Mouse (Mus musculus) midbrain, embryonic 16.5 days (tissue): ENCODE results near the gene Nfib. TPM values are rescaled to one million over a fixed set of nuclear protein-coding genes. Genes with fewer than 3 reads are reported as not detected.

ENCODE experiments used
- ATAC-seq: fragments of 200-750 bp; cut with Nextera tagmentation; 2 replicates; pipeline ENCODE4 v1.8.0; 2017; ENCODE audit warnings: moderate TSS enrichment
- H3K27ac ChIP-seq: fragments of 300-500 bp; sonication (generic); 2 replicates; pipeline ENCODE4 v1.5.1; 2014; ENCODE audit warnings: mild to moderate bottlenecking, low read length, mixed read lengths
- H3K27me3 ChIP-seq: fragments of 300-500 bp; sonication (generic); 2 replicates; pipeline ENCODE4 v1.6.1; 2014; ENCODE audit warnings: low read depth, low read length, mixed read lengths; ENCODE audit not compliant: control insufficient read depth, insufficient read depth
- H3K36me3 ChIP-seq: fragments of 300-500 bp; sonication (generic); 2 replicates; pipeline ENCODE4 v1.6.1; 2014; ENCODE audit warnings: mild to moderate bottlenecking, low read length, moderate library complexity, mixed read lengths; ENCODE audit not compliant: control insufficient read depth, insufficient read depth
- H3K4me1 ChIP-seq: fragments of 300-500 bp; sonication (generic); 2 replicates; pipeline ENCODE4 v1.6.1; 2014; ENCODE audit warnings: mild to moderate bottlenecking, low read length, mixed read lengths; ENCODE audit not compliant: control insufficient read depth, insufficient read depth
- H3K4me2 ChIP-seq: fragments of 300-500 bp; sonication (generic); 2 replicates; pipeline ENCODE4 v1.6.1; 2014; ENCODE audit warnings: mild to moderate bottlenecking, low read length, mixed read lengths
- H3K4me3 ChIP-seq: fragments of 300-500 bp; sonication (generic); 2 replicates; pipeline ENCODE4 v1.5.1; 2014; ENCODE audit warnings: low read depth, mild to moderate bottlenecking, low read length, moderate library complexity, mixed read lengths
- H3K9ac ChIP-seq: fragments of 300-500 bp; sonication (generic); 2 replicates; pipeline ENCODE4 v1.6.1; 2014; ENCODE audit warnings: low read depth, low read length, mixed read lengths
- H3K9me3 ChIP-seq: fragments of 300-500 bp; sonication (generic); replicated peaks from 2 replicates; pipeline ENCODE4 v1.6.1; 2014; ENCODE audit warnings: mild to moderate bottlenecking, low read length, mixed read lengths; ENCODE audit not compliant: control insufficient read depth, poor library complexity, severe bottlenecking
- WGBS: fragments of 180-500 bp; shearing (Covaris S2); extraction: QIAGEN DNeasy Blood & Tissue Kit; methylation state at CpG from one replicate; pipeline ENCODE4 v1.1.7; 2014; 5-methylcytosine and 5-hydroxymethylcytosine counted together
- polyA plus RNA-seq: library from polyadenylated mRNA; unstranded; fragments of >200 nt; fragmentation: Nextera tagmentation; extraction: Ambion mirVana; gene quantifications from 2 replicates; pipeline ENCODE4 v1.2.1, GENCODE M21; 2015

Nfib gene
- polyA plus RNA-seq, 1 experiment from 2014 or later, result 47.2 TPM

GRCm38 (mm10) chr4:82624285-82625045 is 81.1 kb downstream of the Nfib start:
- Histone ChIP-seq H3K27me3 (no peaks in the 10 kb centered on the region), H3K4me2 (no peak overlapping the region), H3K4me1 (peaks cover 5% of the 10 kb centered on the region; the same call in 1 of the 2 replicates), H3K9ac (no peak overlapping the region), H3K9me3 (no peaks in the 10 kb centered on the region), H3K4me3 (no peak overlapping the region), H3K27ac (no peak overlapping the region), H3K36me3 (no peaks in the 10 kb centered on the region)
- no peak for ATAC-seq
- 90% methylated on average over 8 of the region's 8 CpGs for WGBS

- Histone ChIP-seq H3K4me2 (no peak overlapping the region), H3K4me1 (peaks cover 5% of the 10 kb centered on the region; the same call in 1 of the 2 replicates), H3K27ac (peak overlapping the region; percentile 73; the same call in 1 of the 2 replicates), H3K27me3 (no peaks in the 10 kb centered on the region), H3K9me3 (no peaks in the 10 kb centered on the region), H3K4me3 (no peak overlapping the region), H3K9ac (no peak overlapping the region), H3K36me3 (no peaks in the 10 kb centered on the region)
- ATAC-seq, result no peak
- 74% methylated on average over 4 of the region's 4 CpGs for WGBS
Observed at GRCm38 (mm10) chr4:82623835-82624234, 81.7 kb downstream of the Nfib start.

GRCm38 (mm10) chr4:82623081-82623538 is 82.4 kb downstream of the Nfib start:
- ATAC-seq, result peak; percentile 47
- Histone ChIP-seq H3K9ac (no peak overlapping the region), H3K4me1 (peaks cover 5% of the 10 kb centered on the region; the same call in 1 of the 2 replicates), H3K27ac (peak overlapping the region; percentile 73), H3K36me3 (no peaks in the 10 kb centered on the region), H3K9me3 (no peaks in the 10 kb centered on the region), H3K27me3 (no peaks in the 10 kb centered on the region), H3K4me3 (no peak overlapping the region), H3K4me2 (no peak overlapping the region)
- WGBS, result 57% methylated on average over 12 of the region's 12 CpGs

GRCm38 (mm10) chr4:82622321-82622836 is 83.2 kb downstream of the Nfib start:
- H3K27ac ChIP-seq, result peak overlapping the region; percentile 73
- H3K9ac ChIP-seq, result no peak overlapping the region; the same call in 1 of the 2 replicates
- H3K27me3 ChIP-seq, result no peaks in the 10 kb centered on the region
- no peaks in the 10 kb centered on the region for H3K9me3 ChIP-seq
- H3K36me3 ChIP-seq, result no peaks in the 10 kb centered on the region
- peaks cover 5% of the 10 kb centered on the region; the same call in 1 of the 2 replicates for H3K4me1 ChIP-seq
- 26% methylated on average over 3 of the region's 3 CpGs for WGBS
- no peak overlapping the region for H3K4me3 ChIP-seq
- peak; percentile 82 for ATAC-seq
- H3K4me2 ChIP-seq, result no peak overlapping the region

GRCm38 (mm10) chr4:82619539-82619941 is 86.0 kb downstream of the Nfib start:
- H3K27me3 ChIP-seq, result no peaks in the 10 kb centered on the region
- no peak overlapping the region for H3K27ac ChIP-seq
- peaks cover 9% of the 10 kb centered on the region; the same call in 1 of the 2 replicates for H3K4me1 ChIP-seq
- ATAC-seq, result peak; percentile 19; the same call in 1 of the 2 replicates
- 64% methylated on average over 12 of the region's 12 CpGs for WGBS
- H3K4me2 ChIP-seq, result no peak overlapping the region
- H3K36me3 ChIP-seq, result no peaks in the 10 kb centered on the region
- no peaks in the 10 kb centered on the region for H3K9me3 ChIP-seq
- no peak overlapping the region for H3K9ac ChIP-seq
- no peak overlapping the region for H3K4me3 ChIP-seq

DNA sequence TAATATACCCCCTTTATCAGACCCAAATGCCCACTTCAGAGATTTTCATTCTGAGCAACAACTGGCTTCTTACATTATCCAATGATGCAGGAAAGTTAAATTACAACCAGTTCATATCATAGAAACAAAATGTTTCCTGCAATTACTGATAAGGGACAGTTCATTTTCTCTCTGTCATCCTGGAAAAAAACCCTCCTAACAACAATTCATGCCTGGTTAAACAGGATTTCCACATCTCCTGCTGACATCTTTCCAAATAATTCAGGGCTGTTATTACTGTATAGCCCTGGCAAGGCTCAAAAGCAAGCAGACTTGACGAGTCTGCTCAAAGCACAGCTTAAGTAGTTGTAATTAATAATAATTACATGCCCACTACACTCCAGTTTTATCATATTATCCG is 86.5 kb downstream of the Nfib start:
- 44% methylated on average over 2 of the region's 2 CpGs for WGBS
- H3K9ac ChIP-seq, result no peak overlapping the region
- no peak overlapping the region for H3K27ac ChIP-seq
- no peaks in the 10 kb centered on the region for H3K9me3 ChIP-seq
- H3K4me3 ChIP-seq, result no peak overlapping the region
- no peak for ATAC-seq
- H3K4me2 ChIP-seq, result no peak overlapping the region
- H3K4me1 ChIP-seq, result peaks cover 14% of the 10 kb centered on the region; the same call in 1 of the 2 replicates
- no peaks in the 10 kb centered on the region for H3K27me3 ChIP-seq
- H3K36me3 ChIP-seq, result no peaks in the 10 kb centered on the region

DNA sequence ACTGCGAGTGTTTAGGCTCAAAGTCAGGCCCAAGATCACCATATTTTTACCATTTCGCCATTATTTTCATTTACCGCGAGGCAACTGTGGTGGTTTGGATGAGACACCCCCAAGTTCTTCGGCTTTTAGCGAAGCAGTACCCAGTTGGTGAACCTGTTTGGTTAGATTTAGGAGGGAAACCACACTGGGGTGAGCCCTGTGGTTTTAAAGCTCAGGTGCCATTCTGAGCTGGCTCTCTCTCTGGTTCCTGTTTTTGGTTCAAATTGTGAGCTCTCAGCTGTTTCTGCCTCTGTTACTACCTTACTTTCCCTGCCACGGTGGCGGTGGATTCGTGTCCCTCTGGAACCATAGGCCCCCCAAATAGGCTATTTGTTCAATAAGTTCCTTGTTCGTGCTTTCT is 88.3 kb downstream of the Nfib start:
- Histone ChIP-seq H3K4me3 (no peak overlapping the region), H3K27me3 (no peaks in the 10 kb centered on the region), H3K9me3 (no peaks in the 10 kb centered on the region), H3K4me1 (peaks cover 13% of the 10 kb centered on the region), H3K36me3 (no peaks in the 10 kb centered on the region), H3K4me2 (no peak overlapping the region), H3K9ac (no peak overlapping the region), H3K27ac (no peak overlapping the region)
- 94% methylated on average over 10 of the region's 10 CpGs for WGBS
- ATAC-seq, result no peak

GRCm38 (mm10) chr4:82615712-82616111 is 89.8 kb downstream of the Nfib start:
- no peak overlapping the region for H3K4me3 ChIP-seq
- H3K9ac ChIP-seq, result no peak overlapping the region
- peaks cover 11% of the 10 kb centered on the region for H3K4me1 ChIP-seq
- H3K27ac ChIP-seq, result no peak overlapping the region
- H3K4me2 ChIP-seq, result no peak overlapping the region
- no peaks in the 10 kb centered on the region for H3K9me3 ChIP-seq
- 95% methylated on average over 5 of the region's 5 CpGs for WGBS
- no peaks in the 10 kb centered on the region for H3K27me3 ChIP-seq
- ATAC-seq, result no peak
- H3K36me3 ChIP-seq, result no peaks in the 10 kb centered on the region

- no peak overlapping the region for H3K9ac ChIP-seq
- WGBS, result 17% methylated on average over 7 of the region's 7 CpGs
- H3K36me3 ChIP-seq, result no peaks in the 10 kb centered on the region
- H3K4me2 ChIP-seq, result no peak overlapping the region
- H3K4me3 ChIP-seq, result no peak overlapping the region
- ATAC-seq, result peak; percentile 43
- H3K27ac ChIP-seq, result peak overlapping the region; percentile 53; the same call in 1 of the 2 replicates
- peaks cover 11% of the 10 kb centered on the region for H3K4me1 ChIP-seq
- no peaks in the 10 kb centered on the region for H3K27me3 ChIP-seq
- no peaks in the 10 kb centered on the region for H3K9me3 ChIP-seq
Observed at GRCm38 (mm10) chr4:82614466-82614805, 91.1 kb downstream of the Nfib start.
